Mouse (Mus musculus) heart, postnatal 4 days (tissue): Measurements from ENCODE around the gene Dync2li1. TPM values are rescaled to one million over a fixed set of nuclear protein-coding genes. Genes with fewer than 3 reads are reported as not detected.

Source experiments
- DNase-seq: peaks from one replicate; pipeline ENCODE4 v3.0.0; 2021
- total RNA-seq, 2 experiments: library from RNA; stranded (reverse); gene quantifications; 2 replicates each; pipeline ENCODE4 v1.2.3; 2021

Gene Dync2li1
- total RNA-seq, result 1 to 10 TPM; 3.8 to 4.3 TPM

DNA sequence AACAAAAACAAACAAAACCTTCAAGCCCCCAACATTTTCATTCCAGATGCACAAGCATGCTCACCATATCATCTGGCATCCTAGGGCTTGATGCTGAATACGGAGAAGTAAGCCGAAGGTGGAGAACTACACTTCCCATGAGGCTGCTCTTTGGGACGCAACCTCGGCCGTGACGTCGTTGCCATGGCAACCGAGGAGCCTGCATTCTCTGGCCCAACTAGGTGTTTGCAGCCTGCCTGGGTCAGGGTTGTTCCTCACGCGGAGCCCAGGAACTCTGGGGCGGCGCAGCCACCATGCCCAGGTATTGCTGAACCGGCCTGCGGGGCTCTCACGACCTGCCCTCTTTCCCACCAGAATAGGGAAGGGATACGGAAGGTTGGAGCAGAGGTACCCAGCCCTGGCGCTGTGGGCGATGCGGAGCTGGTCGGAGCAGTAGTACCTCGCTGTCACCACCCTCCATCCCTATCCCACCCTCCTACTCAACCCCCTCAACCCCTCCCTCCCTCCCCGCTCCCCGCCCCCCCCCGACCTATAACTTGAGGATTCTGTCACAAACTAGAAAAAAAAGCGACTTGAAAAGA, at the start of gene Dync2li1:
Dync2li1 (plus strand) TSS at position 221 of the 581 bp plus-strand sequence.
- peak; percentile 90 for DNase-seq

DNA sequence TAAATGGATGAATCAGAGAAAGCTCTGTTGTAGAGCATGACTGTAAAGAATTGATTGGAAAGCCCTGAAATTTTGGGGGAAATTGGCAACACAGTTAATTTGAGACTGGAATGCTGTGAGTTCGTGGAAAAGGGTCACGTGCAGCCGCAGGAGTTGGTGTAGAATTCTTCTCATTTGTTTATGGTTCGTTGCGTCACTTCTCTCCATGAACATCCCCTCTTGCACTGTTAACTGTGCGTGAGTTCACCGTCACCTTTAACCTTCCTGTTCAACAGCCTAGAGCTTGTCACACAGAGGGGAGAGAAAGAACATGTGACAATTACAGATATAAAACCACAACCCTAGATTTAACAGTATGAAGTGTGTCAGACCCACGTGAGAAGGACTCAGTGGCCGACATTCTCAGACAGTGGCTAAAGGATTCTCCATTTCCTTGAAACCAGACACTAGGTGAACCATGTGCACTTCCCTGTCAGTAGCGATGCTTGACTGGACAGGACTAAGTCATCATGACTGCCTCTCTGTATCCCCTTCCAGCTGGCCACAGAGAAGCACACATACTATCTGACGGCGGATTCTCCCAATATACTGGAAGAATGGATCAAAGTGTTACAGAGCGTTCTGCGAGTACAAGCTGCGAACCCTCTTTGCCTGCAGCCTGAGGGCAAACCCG, 49.5 kb upstream of the Dync2li1 start:
- DNase-seq, result no peak

DNA sequence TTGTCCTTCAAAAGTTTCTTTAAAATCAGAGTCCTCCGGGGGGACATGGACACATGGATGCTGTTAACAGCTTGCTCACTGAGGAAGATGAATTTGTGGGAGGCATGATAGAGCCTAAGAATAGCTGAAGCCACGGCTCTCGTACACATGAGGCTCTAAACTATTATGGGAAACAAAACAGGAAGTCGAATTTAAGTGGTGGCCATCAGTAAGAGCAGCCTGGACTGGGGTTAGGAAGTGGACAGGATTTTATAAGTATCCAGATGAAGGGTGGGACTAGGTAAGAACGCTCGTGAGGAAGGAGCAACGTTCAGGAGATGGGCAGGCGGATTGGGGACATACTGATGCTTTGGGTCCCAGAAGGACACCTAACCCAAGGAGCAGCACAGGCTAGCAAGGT, 47.0 kb upstream of the Dync2li1 start:
- no peak for DNase-seq

DNA sequence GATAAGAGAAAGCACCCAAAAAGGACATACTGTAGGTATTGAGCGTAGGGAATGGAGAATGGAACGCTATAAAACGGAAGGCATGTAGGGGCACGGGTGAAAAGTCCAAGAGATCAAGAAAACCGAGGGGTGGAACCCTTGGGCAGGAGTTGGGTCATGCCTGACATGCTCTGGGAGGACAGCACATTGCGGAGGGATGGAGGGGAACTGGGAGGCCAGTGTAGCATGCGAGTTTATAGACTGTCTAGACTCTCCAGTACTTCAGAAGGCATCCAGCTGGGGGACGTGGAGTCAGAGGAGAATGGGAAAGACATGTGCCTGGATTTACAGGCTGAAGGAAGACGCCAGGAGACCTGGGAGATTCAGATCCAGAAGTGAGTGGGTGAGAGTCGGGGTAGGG, 46.5 kb upstream of the Dync2li1 start:
- DNase-seq, result no peak

DNA sequence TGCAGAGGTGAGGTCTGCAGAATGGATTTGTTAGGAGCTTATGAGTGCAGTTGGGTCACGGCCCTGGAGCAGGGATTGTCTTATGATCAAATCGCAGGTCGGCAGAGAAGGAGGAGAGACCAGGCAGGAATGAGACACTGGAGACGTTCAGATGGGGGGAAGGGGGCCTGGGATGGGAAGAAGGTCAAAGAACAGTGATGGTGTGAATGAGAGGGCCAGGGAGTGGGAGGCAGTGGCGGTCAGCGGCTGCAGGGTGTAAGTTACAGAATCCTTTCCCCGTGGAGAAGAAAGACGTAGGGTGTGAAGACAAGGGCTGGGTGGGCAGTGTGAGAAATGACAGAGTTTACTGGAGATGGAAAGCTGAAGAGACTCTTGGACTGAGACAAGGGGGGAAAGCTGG, 45.5 kb upstream of the Dync2li1 start:
- DNase-seq, result no peak

DNA sequence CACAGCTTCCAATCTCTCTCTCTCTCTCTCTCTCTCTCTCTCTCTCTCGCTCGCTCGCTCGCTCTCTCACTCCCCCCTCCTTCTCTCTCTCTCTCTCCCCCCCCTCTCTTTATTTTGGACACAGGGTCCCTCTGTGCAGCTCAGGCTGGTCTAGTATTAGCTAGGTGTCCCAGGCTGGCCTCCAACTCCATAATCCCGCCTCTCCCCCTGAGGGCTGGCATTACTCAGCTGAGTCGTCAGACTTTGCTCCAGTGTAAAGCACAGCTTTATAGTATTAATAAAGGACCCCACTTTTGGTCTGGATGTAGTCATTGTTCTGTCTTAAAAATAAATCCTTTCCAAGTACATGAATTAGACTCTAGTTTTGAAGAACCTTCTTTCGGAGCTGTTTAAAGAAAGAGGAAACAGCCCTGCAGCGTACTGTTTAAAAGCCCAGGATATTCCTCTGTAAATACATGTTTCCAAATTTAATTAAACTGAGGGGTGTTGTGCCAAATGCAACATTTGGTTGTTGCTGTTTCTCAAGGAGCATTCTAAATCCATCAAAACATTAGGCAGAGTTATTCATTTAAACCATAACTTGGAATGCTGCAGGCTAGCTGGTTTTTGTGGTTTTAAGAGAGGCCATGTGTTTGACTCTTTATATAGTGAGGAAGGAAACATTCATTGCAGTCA, 44.4 kb upstream of the Dync2li1 start:
- no peak for DNase-seq

GRCm38 (mm10) chr17:84584107-84584506, 42.2 kb upstream of the Dync2li1 start:
- peak; percentile 29 for DNase-seq

DNA sequence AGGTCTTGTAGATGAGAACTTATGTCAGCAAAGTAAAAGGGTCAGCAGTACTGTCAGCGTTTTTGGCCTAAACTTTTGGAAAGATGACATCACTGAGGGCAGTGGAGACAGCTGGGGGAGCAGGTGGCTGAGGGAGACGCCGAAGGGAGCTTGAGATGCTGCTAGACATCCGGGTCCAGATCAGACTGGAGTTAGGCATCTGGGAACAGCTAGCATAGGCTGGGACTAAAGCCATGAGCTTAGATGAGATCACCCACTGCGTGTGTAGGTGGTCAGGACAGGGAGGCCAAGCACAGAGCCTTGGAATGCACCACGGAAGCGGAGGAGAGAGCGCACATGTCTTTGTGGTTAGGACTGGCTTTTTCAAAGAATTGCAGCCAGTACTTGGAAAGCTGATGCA, 41.2 kb upstream of the Dync2li1 start:
- DNase-seq, result peak; percentile 59

DNA sequence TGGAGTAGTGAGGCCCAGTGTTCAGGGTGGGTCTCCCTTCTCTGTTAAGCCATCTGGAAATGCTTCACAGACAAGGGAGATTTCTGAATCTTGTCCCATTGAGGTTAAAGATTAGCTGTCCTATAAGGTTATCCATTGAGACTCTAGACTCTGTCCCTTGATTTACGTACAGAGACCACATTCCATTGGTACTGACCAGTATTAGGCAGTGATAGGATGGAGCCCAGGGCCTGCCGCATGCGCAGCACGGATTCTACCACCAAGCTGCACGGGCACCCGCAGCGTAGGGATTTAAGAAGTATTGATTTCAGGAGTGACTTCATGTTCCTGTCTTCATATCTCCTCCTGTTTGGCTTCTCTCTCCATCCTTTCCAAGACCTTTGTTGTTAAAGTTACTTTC, 36.2 kb upstream of the Dync2li1 start:
- no peak for DNase-seq

- no peak for DNase-seq
Observed at GRCm38 (mm10) chr17:84591431-84592150, 34.7 kb upstream of the Dync2li1 start.

DNA sequence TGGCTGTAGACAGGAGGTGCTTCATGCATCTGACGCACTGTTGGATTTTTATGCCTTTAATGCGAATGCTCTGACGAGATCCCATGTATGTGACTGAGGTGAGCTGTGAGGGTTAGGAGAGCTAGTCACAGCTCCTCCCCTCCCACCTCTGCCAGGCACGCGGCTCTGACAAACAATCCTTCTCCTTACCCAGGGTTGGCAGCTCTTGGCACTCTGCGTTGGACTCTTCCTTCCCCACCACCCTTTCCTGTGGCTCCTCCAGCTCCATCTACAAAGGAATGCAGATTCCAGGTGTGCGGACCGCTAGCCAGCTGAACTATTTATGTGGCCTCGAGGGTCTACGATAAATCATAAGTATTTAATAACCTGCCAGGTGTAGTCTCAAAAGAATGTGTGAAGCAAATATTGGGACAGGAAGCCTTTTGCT, 30.3 kb upstream of the Dync2li1 start:
- DNase-seq, result no peak

- no peak for DNase-seq
Observed at GRCm38 (mm10) chr17:84596501-84596900, 29.8 kb upstream of the Dync2li1 start.

- DNase-seq, result no peak
Observed at GRCm38 (mm10) chr17:84597859-84598258, 28.4 kb upstream of the Dync2li1 start.

DNA sequence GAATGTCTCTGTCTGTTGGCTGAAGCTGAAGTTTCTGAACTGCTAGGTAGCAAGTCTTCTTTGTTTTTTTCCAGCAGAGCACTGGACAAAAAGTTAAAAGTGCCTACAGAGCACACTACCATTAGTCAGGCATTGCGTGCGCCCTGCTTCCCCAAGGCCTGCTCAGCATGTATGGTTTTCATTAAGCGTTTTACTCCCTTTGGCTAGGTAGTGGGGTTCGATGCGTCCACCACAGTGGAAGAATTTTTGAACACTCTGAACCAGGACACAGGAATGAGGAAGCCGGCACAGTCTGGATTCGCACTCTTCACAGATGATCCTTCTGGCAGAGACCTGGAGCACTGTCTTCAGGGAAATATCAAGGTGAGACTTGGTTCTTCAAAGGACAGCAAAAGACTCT, 27.4 kb upstream of the Dync2li1 start:
- no peak for DNase-seq

- no peak for DNase-seq
Observed at GRCm38 (mm10) chr17:84600051-84600983, 26.0 kb upstream of the Dync2li1 start.

DNA sequence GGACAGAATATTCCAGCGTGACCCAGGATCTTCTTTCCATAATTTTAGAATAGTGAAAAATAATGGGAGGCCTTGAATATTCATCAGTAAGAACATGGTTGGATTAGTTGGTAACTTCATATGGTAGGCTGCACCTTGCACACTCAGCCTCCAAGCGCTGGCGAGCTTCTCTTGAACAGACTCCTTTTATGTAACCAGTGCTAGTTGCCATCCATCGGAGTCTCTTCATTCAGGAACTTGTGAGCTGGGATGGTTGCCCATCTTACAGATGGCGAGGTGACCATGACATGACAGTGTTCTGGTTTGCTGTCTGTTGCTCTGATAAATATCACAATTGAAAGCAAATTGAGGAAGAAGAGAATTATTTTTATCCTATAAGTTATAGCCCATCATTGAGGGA, 24.5 kb upstream of the Dync2li1 start:
- no peak for DNase-seq

DNA sequence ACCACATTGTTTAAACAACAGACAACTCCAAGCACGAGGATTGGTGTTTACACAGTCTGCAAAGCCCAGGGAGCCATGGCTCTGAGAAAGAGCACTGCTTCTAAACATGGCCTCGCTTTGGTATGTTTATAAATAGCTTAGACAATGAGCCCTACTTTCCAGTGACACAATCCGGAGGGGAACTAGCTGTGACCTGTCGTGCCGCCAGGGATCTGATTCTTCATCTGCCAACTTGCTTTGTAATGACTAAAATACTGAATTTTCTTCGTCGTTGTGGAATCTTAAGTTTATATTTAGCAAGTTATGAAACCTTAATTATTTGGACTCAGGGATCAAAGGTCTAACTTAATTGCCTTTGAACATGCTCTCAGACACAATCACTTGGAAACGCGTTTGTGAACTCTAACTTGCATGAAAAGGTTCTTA, 23.1 kb upstream of the Dync2li1 start:
- peak; percentile 35 for DNase-seq

DNA sequence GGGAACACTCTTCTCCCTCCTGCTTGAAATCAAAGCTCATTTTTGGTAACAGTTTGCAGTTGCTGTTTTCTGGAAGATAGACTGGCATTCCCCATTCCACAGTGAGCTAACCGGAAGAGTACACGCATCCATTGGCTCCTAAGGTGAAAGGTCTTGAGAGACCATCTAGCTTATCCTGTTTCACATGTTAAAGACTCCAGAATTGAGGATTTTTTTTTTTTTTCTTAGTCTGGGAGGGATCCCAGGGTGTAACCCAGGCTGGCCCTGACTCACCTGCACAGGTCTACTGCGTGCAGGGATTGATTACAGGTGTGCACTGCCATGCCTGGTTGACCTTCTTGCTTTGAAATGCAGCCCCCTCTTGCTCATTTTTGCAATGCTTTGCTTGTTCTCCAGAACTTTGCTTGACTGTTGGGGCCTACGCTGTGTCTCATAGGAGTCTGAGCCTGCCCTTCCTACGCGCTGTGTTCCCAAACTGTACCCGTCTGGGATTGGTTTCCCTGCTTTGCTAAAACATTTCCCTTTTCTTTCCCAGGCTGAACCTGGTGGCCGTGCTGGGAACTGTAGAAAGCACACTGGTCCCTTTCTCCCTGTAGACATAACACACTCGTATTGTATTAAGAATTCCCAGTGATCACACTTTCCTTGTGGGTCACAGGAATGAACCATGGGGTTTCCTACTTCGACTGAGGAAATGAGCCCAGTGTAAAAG, 22.4 kb upstream of the Dync2li1 start:
- no peak for DNase-seq

DNA sequence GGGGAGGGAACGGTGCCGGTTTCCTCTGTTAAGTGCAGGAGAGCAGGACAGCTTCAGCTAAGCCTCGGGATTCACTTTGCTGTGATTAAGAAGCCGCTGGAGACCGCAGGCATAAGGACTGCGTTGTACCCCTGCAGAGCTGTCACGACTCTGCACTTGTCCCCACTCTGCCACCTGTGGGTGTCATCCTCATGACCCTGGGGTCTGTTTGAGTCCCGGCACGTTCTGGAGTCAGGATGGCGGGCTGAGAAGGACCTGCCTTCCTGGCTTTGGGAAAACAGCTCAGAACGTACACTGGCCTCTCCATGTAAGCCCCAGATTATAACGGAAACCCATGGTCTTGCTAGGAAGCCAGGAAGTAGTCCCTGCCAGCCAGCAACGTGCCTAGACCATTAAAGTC, 19.3 kb upstream of the Dync2li1 start:
- no peak for DNase-seq

DNA sequence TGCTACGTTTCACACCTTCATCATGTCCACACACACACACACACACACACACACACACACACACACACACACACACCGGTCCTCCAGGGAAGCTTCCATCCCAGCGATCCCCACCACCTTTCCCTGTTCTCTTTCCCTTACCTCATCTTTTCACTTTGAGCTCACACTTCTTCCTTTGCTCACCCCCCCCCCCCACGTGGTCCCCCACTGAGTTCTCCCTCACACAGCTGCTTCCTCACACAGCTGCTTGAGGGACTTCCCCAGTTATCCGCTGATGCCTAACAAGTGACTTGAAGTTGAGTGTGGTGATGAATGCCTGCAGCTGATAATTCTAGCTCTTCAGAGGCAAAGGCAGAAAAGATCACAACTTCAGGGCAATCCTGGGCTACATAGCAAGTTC, 18.7 kb upstream of the Dync2li1 start:
- DNase-seq, result no peak

DNA sequence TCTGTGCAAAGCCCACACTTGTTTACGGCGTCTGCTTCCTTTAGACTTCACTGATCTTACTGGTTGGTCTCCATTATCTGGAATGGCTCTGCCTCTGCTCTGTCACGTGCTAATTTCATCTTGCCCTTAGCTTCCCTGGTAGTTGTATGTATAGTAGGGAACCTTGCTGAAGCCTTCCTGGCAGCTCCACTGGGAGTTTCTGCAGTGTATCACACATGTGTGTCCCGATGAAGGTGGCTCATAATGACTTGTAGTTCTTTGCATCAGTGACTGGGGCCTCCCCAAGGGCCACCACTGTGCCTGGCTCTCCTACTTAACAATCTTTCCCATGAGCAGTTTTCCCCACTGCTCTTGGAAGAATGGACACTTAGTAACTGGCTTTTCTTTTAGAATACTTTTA, 17.7 kb upstream of the Dync2li1 start:
- no peak for DNase-seq
